Mouse (Mus musculus): Measurements from ENCODE around the gene Cyp2w1. TPM values are rescaled to one million over a fixed set of nuclear protein-coding genes. Genes with fewer than 3 reads are reported as not detected.

The Cyp2w1 gene
- polyA plus RNA-seq (2012; rRNA removed), result not detected in 2 replicates

- no peak for DNase-seq (ENCODE audit: low read depth)
Observed at GRCm38 (mm10) chr5:139352317-139352716, at the start of gene Cyp2w1. Gene Cyp2w1 (plus strand): TSS chr5:139352617.

GRCm38 (mm10) chr5:139303646-139304061 lies 48.8 kb upstream of the Cyp2w1 start:
- no peak for DNase-seq (ENCODE audit: low read depth)

GRCm38 (mm10) chr5:139309946-139310345 lies 42.5 kb upstream of the Cyp2w1 start:
- DNase-seq (ENCODE audit: low read depth), result no peak

- no peak for DNase-seq (ENCODE audit: low read depth)
Observed at GRCm38 (mm10) chr5:139310477-139310876, 41.9 kb upstream of the Cyp2w1 start.

- no peak for DNase-seq (ENCODE audit: low read depth)
Observed at GRCm38 (mm10) chr5:139311822-139312221, 40.6 kb upstream of the Cyp2w1 start.

- DNase-seq (ENCODE audit: low read depth), result no peak
Observed at GRCm38 (mm10) chr5:139313536-139313935, 38.9 kb upstream of the Cyp2w1 start.

- no peak for DNase-seq (ENCODE audit: low read depth)
Observed at GRCm38 (mm10) chr5:139314941-139315642, 37.3 kb upstream of the Cyp2w1 start.

- DNase-seq (ENCODE audit: low read depth), result no peak
Observed at GRCm38 (mm10) chr5:139316982-139317675, 35.3 kb upstream of the Cyp2w1 start.

GRCm38 (mm10) chr5:139317751-139318504 lies 34.5 kb upstream of the Cyp2w1 start:
- no peak for DNase-seq (ENCODE audit: low read depth)

GRCm38 (mm10) chr5:139320424-139320823 lies 32.0 kb upstream of the Cyp2w1 start:
- DNase-seq (ENCODE audit: low read depth), result no peak

- no peak for DNase-seq (ENCODE audit: low read depth)
Observed at GRCm38 (mm10) chr5:139321331-139321730, 31.1 kb upstream of the Cyp2w1 start.

- no peak for DNase-seq (ENCODE audit: low read depth)
Observed at GRCm38 (mm10) chr5:139323260-139323924, 29.0 kb upstream of the Cyp2w1 start.

- DNase-seq (ENCODE audit: low read depth), result no peak
Observed at GRCm38 (mm10) chr5:139324045-139324491, 28.3 kb upstream of the Cyp2w1 start.

GRCm38 (mm10) chr5:139324691-139325394 lies 27.6 kb upstream of the Cyp2w1 start:
- no peak for DNase-seq (ENCODE audit: low read depth)

- DNase-seq (ENCODE audit: low read depth), result no peak
Observed at GRCm38 (mm10) chr5:139325395-139325966, 26.9 kb upstream of the Cyp2w1 start, which contains the start of gene Adap1. Gene Adap1 (minus strand): TSS chr5:139325622.

GRCm38 (mm10) chr5:139326111-139326696 lies 26.2 kb upstream of the Cyp2w1 start:
- DNase-seq (ENCODE audit: low read depth), result no peak

- no peak for DNase-seq (ENCODE audit: low read depth)
Observed at GRCm38 (mm10) chr5:139326986-139327633, 25.3 kb upstream of the Cyp2w1 start.

- DNase-seq (ENCODE audit: low read depth), result no peak
Observed at GRCm38 (mm10) chr5:139327634-139328020, 24.8 kb upstream of the Cyp2w1 start.

- DNase-seq (ENCODE audit: low read depth), result no peak
Observed at GRCm38 (mm10) chr5:139330766-139331165, 21.7 kb upstream of the Cyp2w1 start.

- no peak for DNase-seq (ENCODE audit: low read depth)
Observed at GRCm38 (mm10) chr5:139331742-139332141, 20.7 kb upstream of the Cyp2w1 start.

All from gonadal fat pad, adult 2 months (tissue).